Mouse (Mus musculus) large intestine, adult 2 months (tissue): Measurements from ENCODE around the gene Gsto1. TPM values are rescaled to one million over a fixed set of nuclear protein-coding genes. Genes with fewer than 3 reads are reported as not detected.

Source experiments
- DNase-seq: peaks from one replicate; pipeline ENCODE4 v3.0.0-alpha.2; 2012; ENCODE audit warnings: low read depth, low spot score
- WGBS: fragments of 180-500 bp; shearing (Covaris S2); methylation state at CpG from one replicate; pipeline ENCODE4 v1.1.7; 2018; 5-methylcytosine and 5-hydroxymethylcytosine counted together
- polyA plus RNA-seq: library from polyadenylated mRNA; depleted of rRNA; stranded (reverse); fragments of >200 nt; gene quantifications from 2 replicates; pipeline ENCODE4 v1.2.3, GENCODE M21; 2012

The Gsto1 gene
- polyA plus RNA-seq, 1 experiment: 222 TPM

GRCm38 (mm10) chr19:47885191-47885743 lies 30.5 kb downstream of the Gsto1 start:
- WGBS: 51% methylated on average over 7 of the region's 7 CpGs
- DNase-seq: no peak

- no peak for DNase-seq
- 85% methylated on average over 11 of the region's 11 CpGs for WGBS
Measured at GRCm38 (mm10) chr19:47885886-47886285, 31.1 kb downstream of the Gsto1 start.

- DNase-seq: no peak
- WGBS: 36% methylated on average over 7 of the region's 7 CpGs
Measured at GRCm38 (mm10) chr19:47886617-47887016, 31.8 kb downstream of the Gsto1 start.

GRCm38 (mm10) chr19:47887417-47887816 lies 32.6 kb downstream of the Gsto1 start:
- no peak for DNase-seq
- 81% methylated on average over 10 of the region's 10 CpGs for WGBS

GRCm38 (mm10) chr19:47888037-47888436 lies 33.3 kb downstream of the Gsto1 start:
- DNase-seq: no peak
- WGBS: 88% methylated on average over 8 of the region's 8 CpGs

GRCm38 (mm10) chr19:47890489-47891130 lies 35.8 kb downstream of the Gsto1 start:
- WGBS: 30% methylated on average over 10 of the region's 10 CpGs

DNA sequence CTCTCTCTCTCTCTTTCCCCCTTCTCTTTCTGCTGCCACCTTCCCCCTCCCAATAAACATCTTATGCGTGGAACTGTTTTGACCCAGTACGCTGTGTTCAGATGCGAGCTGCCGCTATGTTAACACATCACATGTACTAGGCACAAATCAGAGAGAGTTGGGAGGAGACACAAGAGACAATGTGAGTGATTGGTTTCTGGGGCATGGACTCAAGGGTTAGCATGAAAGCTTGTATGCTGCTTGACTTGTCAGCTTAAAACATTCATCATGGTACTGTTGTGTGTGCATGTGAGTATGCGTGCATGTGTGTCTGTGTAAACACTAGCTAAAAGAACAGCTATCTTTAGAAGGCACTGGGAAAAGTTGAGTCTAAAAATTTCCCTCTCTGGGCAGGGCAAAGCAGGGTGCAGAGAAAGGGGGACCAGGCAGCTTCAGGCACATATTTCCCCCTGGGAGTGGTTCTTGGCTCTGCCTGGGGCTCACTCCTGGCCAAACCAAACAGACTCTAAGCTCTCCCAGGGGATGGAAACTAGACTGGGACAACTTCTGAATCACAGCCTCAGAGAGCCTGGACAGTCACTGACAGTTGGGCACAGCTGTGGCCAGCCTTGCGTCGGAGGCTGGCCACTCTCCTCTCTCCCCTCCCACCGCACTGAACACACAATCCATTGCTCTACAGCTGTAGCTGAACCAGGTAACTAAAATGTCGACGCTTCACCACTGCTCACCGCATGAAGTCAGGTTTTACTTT lies 37.0 kb downstream of the Gsto1 start:
- 59% methylated on average over 11 of the region's 11 CpGs for WGBS
- DNase-seq: no peak

More at GRCm38 (mm10) chr19:47890489-47891130, 35.8 kb downstream of the Gsto1 start:
- DNase-seq: no peak

- WGBS: 94% methylated on average over 6 of the region's 6 CpGs
- no peak for DNase-seq
Measured at GRCm38 (mm10) chr19:47893092-47893491, 38.3 kb downstream of the Gsto1 start.

GRCm38 (mm10) chr19:47898472-47899079 lies 43.8 kb downstream of the Gsto1 start:
- DNase-seq: no peak
- WGBS: 75% methylated on average over 8 of the region's 8 CpGs

DNA sequence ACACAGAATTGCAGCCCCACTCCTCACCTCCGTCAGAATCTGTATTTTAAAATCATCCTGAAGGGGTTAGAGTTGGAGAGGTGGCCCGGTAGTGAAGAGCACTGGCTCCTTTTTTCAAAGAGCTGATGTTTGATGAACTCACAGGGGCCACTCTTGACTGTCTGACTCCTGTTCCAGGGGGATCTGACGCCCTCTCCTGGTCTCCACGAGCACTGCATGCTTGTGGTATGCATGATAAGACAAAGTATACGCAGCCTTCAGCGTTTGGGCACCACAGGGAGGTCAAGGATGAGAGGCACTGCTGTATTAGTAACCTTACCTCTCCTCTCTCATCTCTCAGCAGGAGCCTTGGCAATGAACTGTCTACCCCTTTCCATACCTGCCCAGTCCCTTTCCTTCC lies 45.2 kb downstream of the Gsto1 start:
- WGBS: 65% methylated on average over 6 of the region's 6 CpGs
- DNase-seq: no peak

GRCm38 (mm10) chr19:47900558-47900957 lies 45.8 kb downstream of the Gsto1 start:
- 86% methylated on average over 10 of the region's 10 CpGs for WGBS
- no peak for DNase-seq

DNA sequence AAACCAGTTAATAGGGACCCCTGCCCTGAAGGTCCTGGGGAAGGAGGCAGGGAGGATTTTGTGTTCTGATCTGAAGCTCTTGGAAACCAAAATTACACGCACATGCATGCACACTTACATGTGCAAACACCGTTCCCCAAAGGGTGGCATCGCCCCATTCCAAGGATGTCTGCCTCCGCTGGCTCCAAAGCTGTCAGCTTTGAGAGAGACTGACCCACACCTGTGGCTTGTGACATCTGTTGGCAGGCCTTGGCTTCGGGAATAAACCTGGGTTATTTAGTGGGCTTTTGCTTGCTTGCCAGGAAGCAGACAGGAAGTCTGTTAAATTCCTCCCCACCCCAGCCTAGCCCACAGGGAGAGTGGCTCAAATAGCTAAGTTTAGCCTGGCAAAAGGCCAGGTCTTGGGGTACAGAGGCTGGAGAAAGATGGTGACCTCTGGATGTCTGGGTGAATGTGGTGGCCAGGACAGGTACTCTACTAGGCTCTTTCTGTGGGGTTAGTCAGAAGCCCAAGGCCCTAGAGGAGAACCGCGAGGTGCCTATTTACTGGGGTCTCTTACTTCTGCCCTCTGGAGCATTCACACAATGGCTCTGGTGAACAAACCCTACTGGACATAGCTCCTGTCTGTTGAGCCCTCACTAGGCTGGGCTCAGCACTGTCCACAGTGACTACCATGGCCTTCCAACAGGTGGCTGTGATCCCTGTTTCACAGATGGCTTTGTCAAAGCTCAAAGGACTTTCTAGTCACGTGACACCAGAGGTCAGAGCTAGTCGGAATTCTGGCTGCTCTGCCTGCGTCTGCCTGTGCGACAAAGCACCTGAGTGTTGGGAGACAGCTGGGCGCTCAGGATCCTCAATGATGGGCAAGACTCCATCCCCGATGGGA lies 47.8 kb downstream of the Gsto1 start:
- 69% methylated on average over 13 of the region's 13 CpGs for WGBS
- DNase-seq: no peak

GRCm38 (mm10) chr19:47903679-47904078 lies 48.9 kb downstream of the Gsto1 start:
- DNase-seq: no peak

DNA sequence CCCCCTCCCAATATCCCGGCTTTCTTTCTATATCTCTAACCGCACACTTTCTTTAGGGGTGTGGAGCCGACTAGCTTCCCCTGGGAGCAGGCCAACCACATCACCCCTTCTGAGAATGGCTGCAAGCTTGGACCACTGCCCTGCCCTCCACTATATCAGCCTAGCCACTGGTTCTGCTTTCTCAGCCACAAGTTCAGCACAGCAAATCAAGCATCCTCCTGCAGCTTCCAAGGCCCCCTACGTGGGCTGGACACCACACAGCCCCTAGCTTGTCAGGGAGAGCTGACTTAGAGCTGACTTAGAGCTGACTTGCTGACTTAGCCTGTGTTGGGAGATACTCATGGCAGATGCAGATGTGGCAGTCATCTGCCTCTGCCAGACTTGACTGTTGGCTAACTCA lies 50.3 kb downstream of the Gsto1 start:
- no peak for DNase-seq

More at GRCm38 (mm10) chr19:47903679-47904078, 48.9 kb downstream of the Gsto1 start:
- WGBS: 76% methylated on average over 4 of the region's 4 CpGs

DNA sequence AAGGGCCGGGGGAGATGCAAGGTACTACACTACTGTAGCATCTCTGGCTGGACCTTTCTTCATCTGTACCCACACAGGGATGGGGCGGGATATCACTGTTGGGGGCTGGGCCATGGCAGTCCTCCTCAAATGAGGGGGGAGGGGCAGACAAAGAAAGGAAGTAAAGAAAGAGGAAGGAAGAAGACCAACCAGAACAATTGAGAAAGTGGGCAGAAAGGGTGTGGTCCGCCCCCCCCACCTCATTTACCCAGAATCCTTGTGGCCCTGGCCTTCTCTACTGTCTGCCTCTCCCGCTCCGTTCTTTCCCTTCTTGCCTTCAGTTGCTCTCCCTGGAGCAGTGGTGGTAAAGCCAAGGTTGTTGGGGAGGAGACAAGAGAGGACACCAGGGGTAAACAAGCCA lies 50.8 kb downstream of the Gsto1 start:
- no peak for DNase-seq
- WGBS: 84% methylated on average over 5 of the region's 5 CpGs

More for the DNA sequence above, 50.3 kb downstream of the Gsto1 start:
- 83% methylated on average over 4 of the region's 4 CpGs for WGBS

DNA sequence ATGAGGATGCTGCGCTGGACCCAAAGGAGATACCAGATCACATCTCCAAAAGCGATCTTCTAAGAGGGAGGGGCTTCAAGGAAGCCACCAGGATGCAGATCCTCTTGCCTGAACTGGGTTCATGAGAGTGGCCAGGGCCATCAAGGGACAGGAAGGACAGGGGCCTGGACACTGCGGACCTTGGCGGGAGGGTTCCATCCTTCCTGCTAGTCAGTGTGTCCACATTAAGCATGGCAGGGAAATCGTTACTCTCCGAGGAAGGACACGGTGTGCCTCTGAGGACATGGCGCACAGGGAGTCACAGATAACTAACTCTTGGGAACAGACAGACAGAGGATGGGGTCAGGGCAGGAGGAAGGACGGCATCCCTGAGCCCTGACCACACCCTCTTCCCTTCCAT lies 52.8 kb downstream of the Gsto1 start:
- 82% methylated on average over 9 of the region's 9 CpGs for WGBS
- no peak for DNase-seq

- no peak for DNase-seq
- WGBS: 50% methylated on average over 6 of the region's 6 CpGs
Measured at GRCm38 (mm10) chr19:47908961-47909371, 54.2 kb downstream of the Gsto1 start.

DNA sequence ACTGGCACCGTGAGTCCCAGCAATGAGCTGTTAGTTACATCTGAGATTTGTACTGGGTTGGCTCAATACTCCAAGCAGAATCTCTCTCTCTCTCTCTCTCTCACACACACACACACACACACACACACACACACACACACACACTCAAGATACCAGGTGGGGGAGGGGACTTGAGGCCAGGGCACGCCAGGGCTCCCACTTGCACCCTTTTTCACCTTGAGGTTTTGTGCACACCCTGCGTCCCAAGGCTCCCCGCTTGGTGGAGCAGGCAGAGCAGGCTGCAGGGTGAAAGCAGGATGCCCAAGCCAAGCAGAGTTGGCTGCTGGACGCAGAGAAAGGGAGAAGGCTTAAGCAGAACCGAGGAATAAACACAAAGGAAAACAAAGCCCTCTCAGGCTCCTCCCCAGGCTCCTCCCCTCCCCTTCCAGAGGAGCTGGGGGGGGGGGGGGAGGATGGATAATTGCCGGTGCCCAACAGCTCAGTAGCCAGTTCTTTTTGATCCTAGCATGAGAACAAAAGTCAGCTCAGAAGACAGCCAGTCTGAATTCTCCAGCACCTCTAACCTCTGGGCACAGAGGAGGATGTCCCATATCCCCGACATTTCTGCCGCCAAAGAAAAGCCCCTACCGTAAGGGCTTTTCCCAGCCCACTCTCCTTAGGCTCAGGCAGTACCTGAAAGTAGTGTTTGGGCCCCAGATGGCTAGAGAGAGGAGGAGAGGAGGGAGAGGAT lies 54.8 kb downstream of the Gsto1 start:
- no peak for DNase-seq
- 27% methylated on average over 10 of the region's 10 CpGs for WGBS

DNA sequence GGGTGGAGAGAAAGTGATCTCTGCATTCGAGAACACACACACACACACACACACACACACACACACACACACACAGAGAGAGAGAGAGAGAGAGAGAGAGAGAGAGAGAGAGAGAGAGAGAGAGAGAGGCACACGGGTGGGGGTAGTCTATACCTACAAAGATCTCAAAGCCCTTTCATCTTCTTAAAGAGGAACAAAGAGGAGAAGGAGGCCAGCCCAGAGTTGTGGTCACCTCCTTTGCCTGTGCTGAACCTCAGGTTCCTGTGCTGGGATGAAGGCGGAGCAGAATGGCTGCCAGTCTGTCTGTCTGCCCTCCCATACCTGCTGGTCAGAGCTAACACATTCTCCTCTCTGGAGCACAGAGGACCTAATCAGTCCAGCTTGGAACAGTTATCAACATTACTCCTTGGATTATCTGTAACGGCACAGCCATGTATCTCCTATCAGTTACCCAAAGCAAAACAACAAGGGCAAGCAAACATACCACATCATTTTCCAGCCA lies 55.4 kb downstream of the Gsto1 start:
- WGBS: 73% methylated on average over 3 of the region's 4 CpGs
- DNase-seq: no peak
